Mouse (Mus musculus): ENCODE data around the gene Rac3. TPM values are rescaled to one million over a fixed set of nuclear protein-coding genes. Genes with fewer than 3 reads are reported as not detected.

The Rac3 gene
- polyA plus RNA-seq (2012; rRNA removed) = 18.7 and 26.9 TPM in 2 replicates

GRCm38 (mm10) chr11:120721124-120722066, at the start of gene Rac3:
TSS of gene Rac3 (plus strand) at chr11:120721470.

GRCm38 (mm10) chr11:120672687-120673593, 48.3 kb upstream of the Rac3 start, which contains the start of gene Aspscr1:
TSS of gene Aspscr1 (plus strand) at chr11:120672973.

DNA sequence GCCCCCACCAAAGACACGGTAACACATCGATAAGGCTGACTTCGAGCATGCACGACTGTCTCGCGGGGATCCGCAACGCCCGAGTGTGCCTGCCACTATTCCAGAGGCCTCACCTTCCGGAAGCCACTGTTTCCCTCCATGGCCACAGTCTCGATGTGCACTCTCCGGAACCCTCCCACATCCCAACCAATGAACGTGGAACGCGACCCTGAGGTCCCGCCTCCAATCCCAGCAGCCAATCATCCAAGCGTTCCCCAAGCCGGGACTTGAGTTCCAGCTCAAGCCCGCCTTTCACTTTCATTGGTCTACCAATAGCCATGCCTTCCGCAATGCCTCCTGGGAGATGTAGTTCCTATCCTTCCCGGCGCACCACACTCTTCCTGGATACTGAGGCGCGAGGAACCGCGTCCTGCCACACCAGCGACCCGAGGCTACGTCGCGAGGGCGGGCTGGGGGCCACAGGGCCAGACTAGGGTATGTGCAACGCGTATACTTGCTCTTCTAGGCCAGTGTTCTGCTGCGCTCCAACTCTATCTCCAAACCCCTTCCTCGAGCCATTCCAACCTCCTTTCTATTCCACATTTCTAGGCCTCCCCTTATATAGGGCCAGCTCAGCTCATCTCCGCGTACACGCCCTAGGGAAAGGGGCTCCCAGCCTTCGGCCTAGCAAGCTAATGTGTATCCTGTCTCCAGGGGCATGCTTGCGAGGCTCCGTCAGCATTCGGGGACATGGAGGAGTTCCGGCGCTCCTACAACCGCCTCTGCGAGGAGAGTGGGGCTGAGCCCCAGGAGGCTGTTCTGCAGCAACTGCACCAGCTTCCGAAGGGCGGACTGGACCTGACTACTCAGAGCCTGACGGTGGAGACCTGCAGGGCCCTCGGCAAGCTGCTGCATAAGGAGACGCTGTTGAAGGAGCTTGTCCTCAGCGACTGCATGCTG, 7.4 kb upstream of the Rac3 start, which contains the start of the genes Cenpx and Lrrc45:
Gene Cenpx, minus strand, starts transcription at position 159 of the 939 bp plus-strand sequence.
Gene Lrrc45, plus strand, starts transcription at position 346 of the 939 bp plus-strand sequence.

DNA sequence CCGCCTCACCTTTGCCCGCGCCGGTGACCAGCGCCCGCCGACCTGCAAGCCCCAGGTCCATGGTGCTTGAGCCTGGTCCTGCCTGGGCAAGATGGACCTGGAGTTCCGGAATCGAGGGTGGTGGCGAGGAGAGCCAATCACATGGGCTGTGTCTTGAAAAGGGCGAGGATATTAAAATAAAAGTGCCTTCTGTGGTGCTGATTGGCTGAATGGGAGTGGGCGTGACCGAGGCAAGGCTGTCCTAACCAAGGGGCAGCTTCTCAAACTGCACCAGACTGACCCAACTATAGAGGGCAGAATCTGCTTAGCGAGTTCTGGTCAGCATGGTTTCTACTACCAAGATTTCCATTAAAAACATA, 5.9 kb downstream of the Rac3 start, which contains the start of gene Dcxr:
Gene Dcxr, minus strand, starts transcription at position 113 of the 359 bp plus-strand sequence.

GRCm38 (mm10) chr11:120731858-120732680, 10.8 kb downstream of the Rac3 start, which contains the start of gene Cbr2:
TSS of gene Cbr2 (minus strand) at chr11:120732114.

DNA sequence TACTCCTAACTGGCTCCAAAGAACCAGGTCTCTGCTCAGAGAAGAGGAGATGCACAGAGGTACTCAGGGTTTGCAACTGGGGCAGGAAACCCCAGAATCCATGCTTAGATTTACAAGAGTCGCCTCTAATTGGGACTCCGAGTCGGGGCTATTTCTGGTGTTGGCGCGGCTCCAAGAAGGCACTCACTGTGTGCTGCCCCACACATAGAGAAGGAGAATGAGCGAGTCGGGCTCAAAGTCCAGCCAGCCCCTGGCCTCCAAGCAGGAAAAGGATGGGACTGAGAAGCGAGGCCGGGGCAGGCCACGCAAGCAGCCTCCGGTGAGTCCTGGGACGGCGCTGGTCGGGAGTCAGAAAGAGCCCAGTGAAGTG, 41.4 kb downstream of the Rac3 start, which contains the start of gene Hmga1b:
Gene Hmga1b, plus strand, starts transcription at position 123 of the 370 bp plus-strand sequence.

Other genes with a start within 250 kb of the Rac3 start
- 196 and 363 TPM in 2 replicates for gene Mrpl12, start 236.9 kb upstream of the Rac3 start, polyA plus RNA-seq (2012; rRNA removed)
- gene Slc25a10, start 229.6 kb upstream of the Rac3 start, polyA plus RNA-seq (2012; rRNA removed) = 357 and 440 TPM in 2 replicates
- gene Gcgr, start 190.8 kb upstream of the Rac3 start, polyA plus RNA-seq (2012; rRNA removed) = 0.35 and 0.95 TPM in 2 replicates
- gene Mcrip1, start 171.7 kb upstream of the Rac3 start, polyA plus RNA-seq (2012; rRNA removed) = 51.3 and 59.4 TPM in 2 replicates
- 0.22 TPM in 1 of 2 replicates, not detected in the other for gene Ppp1r27, start 170.3 kb upstream of the Rac3 start, polyA plus RNA-seq (2012; rRNA removed)
- 238 and 254 TPM in 2 replicates for gene P4hb, start 148.2 kb upstream of the Rac3 start, polyA plus RNA-seq (2012; rRNA removed)
- 643 and 823 TPM in 2 replicates for gene Arhgdia, start 139.8 kb upstream of the Rac3 start, polyA plus RNA-seq (2012; rRNA removed)
- 25.4 and 31.6 TPM in 2 replicates for gene Alyref, start 123.1 kb upstream of the Rac3 start, polyA plus RNA-seq (2012; rRNA removed)
- 119 and 133 TPM in 2 replicates for gene Anapc11, start 123.0 kb upstream of the Rac3 start, polyA plus RNA-seq (2012; rRNA removed)
- 5.5 and 6.3 TPM in 2 replicates for gene Npb, start 113.0 kb upstream of the Rac3 start, polyA plus RNA-seq (2012; rRNA removed)
- 325 and 389 TPM in 2 replicates for gene Pcyt2, start 103.5 kb upstream of the Rac3 start, polyA plus RNA-seq (2012; rRNA removed)
- gene Sirt7, start 96.2 kb upstream of the Rac3 start, polyA plus RNA-seq (2012; rRNA removed) = 109 and 125 TPM in 2 replicates
- 32.4 and 38.3 TPM in 2 replicates for gene Mafg, start 87.9 kb upstream of the Rac3 start, polyA plus RNA-seq (2012; rRNA removed)
- 30.3 and 39.3 TPM in 2 replicates for gene Pycr1, start 77.7 kb upstream of the Rac3 start, polyA plus RNA-seq (2012; rRNA removed)
- gene Myadml2, start 73.3 kb upstream of the Rac3 start, polyA plus RNA-seq (2012; rRNA removed) = 0.13 and 0.42 TPM in 2 replicates
- 0.80 and 0.83 TPM in 2 replicates for gene Notum, start 60.3 kb upstream of the Rac3 start, polyA plus RNA-seq (2012; rRNA removed)
- 93.2 and 102 TPM in 2 replicates for gene Aspscr1, start 48.5 kb upstream of the Rac3 start, polyA plus RNA-seq (2012; rRNA removed)
- gene Cenpx, start 7.7 kb upstream of the Rac3 start, polyA plus RNA-seq (2012; rRNA removed) = 73.6 and 85.1 TPM in 2 replicates
- 39.0 and 42.1 TPM in 2 replicates for gene Lrrc45, start 7.5 kb upstream of the Rac3 start, polyA plus RNA-seq (2012; rRNA removed)
- gene Dcxr, start 5.8 kb downstream of the Rac3 start, polyA plus RNA-seq (2012; rRNA removed) = 198 and 220 TPM in 2 replicates
- gene Cbr2, start 10.6 kb downstream of the Rac3 start, polyA plus RNA-seq (2012; rRNA removed) = 100 and 126 TPM in 2 replicates
- 1.5 and 3.1 TPM in 2 replicates for gene Hmga1b, start 41.3 kb downstream of the Rac3 start, polyA plus RNA-seq (2012; rRNA removed)
- 61.7 and 67.2 TPM in 2 replicates for gene Rfng, start 62.7 kb downstream of the Rac3 start, polyA plus RNA-seq (2012; rRNA removed)
- gene Gps1, start 62.8 kb downstream of the Rac3 start, polyA plus RNA-seq (2012; rRNA removed) = 119 and 127 TPM in 2 replicates
- gene Dus1l, start 74.9 kb downstream of the Rac3 start, polyA plus RNA-seq (2012; rRNA removed) = 36.2 and 39.8 TPM in 2 replicates
- gene Fasn, start 103.1 kb downstream of the Rac3 start, polyA plus RNA-seq (2012; rRNA removed) = 355 and 470 TPM in 2 replicates
- gene Ccdc57, start 211.4 kb downstream of the Rac3 start, polyA plus RNA-seq (2012; rRNA removed) = 1.3 and 1.5 TPM in 2 replicates
- gene Slc16a3, start 227.0 kb downstream of the Rac3 start, polyA plus RNA-seq (2012; rRNA removed) = 14.8 and 25.6 TPM in 2 replicates

All from colon, adult 2 months (tissue).